Mouse (Mus musculus) urinary bladder, adult 18-20 months (tissue): Measurements from ENCODE around the gene St14.
"Not testable (repeated sequence)": the region's sequence is repeated elsewhere in the genome, so short reads cannot be mapped to it uniquely, and the experiment has no call there.

ENCODE experiments used
- DNase-seq, 2 experiments: peaks; one replicate each; pipeline ENCODE4 v3.0.0; 2022; ENCODE audit warnings: low spot score in 2 of 2, mixed read lengths in 2 of 2

The St14 gene

GRCm38 (mm10) chr9:31131205-31131968, at the start of gene St14:
Gene St14, minus strand, starts transcription at chr9:31131853.
- DNase-seq: peak; percentile 79 to 80

- no peak for DNase-seq
These were observed 46.0 kb upstream of the St14 start for GRCm38 (mm10) chr9:31177692-31178091.

GRCm38 (mm10) chr9:31176379-31177130, 44.9 kb upstream of the St14 start:
- DNase-seq: peak; percentile 86 to 88

GRCm38 (mm10) chr9:31175978-31176377, 44.3 kb upstream of the St14 start:
- no peak for DNase-seq

DNA sequence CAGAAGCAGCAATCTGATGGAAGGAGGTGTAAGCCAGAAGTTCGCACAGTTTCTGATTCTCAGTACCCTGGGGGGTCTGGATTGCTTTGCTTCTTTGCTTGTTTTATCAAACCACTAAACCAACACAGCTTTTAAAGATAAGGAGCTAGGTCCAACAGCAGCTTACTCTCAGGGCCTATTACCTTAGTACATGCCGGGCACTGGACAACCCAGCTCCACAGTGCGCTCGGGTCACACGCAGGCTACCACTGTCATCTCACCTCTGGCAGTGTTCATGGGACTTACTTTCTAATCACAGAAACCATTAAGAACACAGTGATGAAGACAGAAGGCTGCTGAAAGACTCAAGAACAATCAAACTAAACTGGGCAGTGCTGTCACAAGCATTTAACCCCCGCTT, 43.7 kb upstream of the St14 start:
- no peak for DNase-seq

GRCm38 (mm10) chr9:31168356-31169093, 36.9 kb upstream of the St14 start:
- DNase-seq: no peak

- DNase-seq: no peak
These were observed 35.7 kb upstream of the St14 start for GRCm38 (mm10) chr9:31167305-31167704.

DNA sequence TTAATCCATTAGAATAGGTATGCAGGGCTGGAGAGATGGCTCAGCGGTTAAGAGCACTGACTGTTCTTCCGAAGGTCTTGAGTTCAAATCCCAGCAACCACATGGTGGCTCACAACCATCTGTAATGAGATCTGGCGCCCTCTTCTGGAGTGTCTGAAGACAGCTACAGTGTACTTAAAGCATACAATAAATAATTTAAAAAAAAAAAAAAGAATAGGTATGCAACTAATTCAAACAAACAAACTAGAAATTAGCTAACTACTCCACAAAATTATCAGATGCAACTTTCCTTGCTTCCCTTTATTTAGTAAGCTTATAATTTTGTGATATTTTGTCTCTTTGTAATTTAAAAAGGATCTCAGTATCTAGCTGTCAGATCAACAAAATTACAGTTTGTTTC, 33.9 kb upstream of the St14 start:
- not testable (repeated sequence) for DNase-seq

GRCm38 (mm10) chr9:31163327-31163726, 31.7 kb upstream of the St14 start:
- DNase-seq: no peak

DNA sequence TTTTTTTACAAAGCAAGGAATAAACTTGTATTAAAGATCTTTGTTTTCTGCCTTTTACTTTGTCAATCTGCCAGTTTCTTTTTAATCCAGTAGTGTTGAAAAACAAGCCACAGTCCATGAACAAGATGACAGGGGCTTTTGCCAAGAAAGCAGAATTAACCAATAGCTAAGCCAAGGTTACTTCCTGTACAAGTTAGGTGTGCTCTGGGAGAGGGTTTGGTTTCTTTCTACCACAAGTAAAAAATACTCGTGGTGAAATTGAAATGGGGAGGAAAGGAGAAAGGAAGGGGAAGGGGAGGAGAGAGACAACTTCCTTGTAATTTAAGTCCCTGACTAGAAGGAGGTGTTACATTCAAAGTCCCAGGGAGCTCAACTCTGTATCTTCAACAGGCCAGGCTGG, 31.3 kb upstream of the St14 start:
- DNase-seq: no peak

GRCm38 (mm10) chr9:31159910-31160309, 28.3 kb upstream of the St14 start:
- no peak for DNase-seq

DNA sequence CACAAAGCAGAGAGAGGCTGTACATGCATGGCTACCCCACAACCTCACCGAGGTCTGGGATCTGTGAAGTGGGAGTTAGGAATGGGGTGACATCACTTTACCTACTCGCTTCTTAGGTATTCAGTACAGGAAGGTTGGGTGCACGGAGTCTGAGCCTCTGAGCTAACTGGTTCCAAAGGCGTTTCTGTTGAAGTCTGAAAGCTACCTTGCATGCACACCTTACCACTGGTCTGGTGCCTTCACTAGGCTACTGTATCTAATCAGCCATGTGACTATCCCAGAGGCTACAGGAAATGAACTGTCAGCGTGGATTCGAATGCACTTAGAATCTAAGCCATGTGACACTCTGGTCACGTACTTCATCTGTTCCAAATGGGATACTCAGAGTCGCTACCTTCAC, 24.9 kb upstream of the St14 start:
- DNase-seq: no peak

DNA sequence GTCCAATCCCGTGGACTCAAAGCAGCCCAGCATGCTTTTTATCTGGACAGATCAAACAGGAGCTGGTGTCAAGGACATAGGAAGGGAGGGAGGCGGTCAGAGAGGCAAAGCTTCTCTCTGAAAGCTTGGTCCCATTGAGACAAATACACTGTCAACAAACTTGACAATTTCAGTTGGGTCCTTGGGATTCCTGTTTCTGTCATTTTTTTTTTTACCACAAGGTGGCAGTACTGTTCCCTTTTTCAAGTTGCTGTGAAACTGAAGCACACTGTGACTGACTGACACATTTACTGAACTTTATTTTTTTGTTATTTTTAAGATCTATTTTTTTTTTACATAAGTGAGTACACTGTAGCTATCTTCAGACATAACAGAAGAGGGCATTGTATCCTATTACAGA, 19.4 kb upstream of the St14 start:
- no peak for DNase-seq

DNA sequence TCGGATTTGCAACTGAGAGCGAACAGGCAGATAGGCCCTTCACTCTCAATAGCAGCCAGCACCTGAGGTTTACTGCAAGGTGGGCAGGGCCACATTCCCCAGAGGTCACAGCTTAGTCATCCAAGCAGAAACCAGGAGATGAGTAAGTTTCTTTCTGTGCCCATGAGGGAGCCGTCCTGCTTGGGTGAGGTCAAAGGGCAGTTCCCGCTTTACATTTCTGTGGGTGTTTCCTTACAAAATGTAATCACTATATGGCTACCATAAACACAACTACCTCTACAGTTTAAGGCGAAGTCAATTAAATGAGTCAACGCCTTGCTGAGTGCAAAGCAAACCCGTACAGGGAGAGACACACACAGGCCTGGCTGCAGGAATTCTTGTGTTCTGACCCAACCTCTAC, 16.5 kb upstream of the St14 start:
- DNase-seq: no peak

DNA sequence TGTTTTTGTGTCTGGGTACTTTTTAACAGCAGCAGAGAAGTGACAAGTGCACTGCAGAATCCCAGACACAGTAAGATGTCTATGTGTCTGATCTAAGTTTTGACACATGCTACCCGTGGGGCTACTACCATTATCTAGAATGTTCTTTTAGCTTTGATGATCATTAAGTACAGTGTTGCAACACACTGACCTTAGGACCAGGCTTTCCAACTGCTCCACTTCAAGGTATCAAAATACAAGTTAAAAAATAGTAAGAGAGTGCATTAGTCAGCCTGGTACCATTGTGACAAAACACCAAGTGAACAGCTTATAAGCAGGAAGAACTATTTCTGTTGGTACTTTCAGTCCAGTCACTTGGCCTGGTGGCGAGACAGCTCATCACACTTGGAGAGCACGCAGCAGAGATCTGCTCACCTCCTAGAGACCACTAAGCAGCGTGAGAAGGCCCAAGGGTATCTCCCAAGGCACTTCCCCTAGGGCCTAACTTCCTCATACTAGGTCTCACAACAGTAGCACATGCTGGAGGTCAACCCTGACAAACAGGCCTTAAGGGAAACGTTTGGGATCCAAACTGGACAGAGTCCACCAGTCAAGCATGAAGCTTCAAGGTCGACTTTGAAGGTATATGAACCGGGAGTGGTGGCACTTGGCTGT, 13.7 kb upstream of the St14 start:
- DNase-seq: no peak

DNA sequence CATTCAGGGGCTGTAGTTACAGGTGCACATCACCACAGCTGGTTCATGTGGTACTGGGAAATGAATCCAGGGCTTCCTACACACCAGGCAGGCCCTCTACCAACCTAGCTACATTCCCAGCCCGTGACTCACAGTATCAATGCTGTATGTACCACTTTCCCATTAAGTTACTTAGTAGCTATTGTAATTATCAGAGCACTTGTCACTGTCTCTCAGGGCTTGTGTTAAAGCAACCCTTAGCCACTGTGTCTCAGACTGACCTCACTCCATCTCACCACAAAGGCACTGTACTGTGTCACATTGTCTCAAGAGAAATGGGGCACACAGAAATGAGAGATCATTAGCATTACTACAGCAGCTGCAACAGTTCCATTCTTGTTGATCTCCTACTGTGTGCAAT, 11.3 kb upstream of the St14 start:
- no peak for DNase-seq

GRCm38 (mm10) chr9:31133131-31133530, 1.5 kb upstream of the St14 start:
- no peak for DNase-seq

GRCm38 (mm10) chr9:31130357-31131204, 1.1 kb downstream of the St14 start:
- no peak for DNase-seq

GRCm38 (mm10) chr9:31129956-31130355, 1.7 kb downstream of the St14 start:
- no peak for DNase-seq

- peak in 1 of 2 experiments; percentile 41 for DNase-seq
These were observed 3.7 kb downstream of the St14 start for GRCm38 (mm10) chr9:31127876-31128465.

DNA sequence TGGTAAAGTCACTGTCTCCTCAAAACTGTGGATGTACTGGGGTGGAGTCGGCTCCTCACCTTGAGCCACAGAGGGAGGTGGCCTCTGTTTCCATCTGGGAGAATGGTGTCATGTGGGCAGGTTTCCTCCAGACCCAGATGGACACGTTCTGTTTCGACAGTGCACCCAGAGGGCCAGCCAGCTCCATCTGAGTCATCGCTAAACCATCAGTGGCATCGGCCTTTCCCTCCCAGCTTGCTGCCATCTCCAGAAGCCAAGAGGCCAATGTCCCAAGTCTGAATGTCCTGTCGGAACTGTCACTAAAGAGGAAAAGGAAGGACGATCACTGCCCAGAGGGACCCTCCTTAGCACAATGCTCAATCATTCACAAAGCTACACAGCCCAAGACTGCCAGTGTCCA, 5.6 kb downstream of the St14 start:
- no peak for DNase-seq
